Mouse (Mus musculus) liver, embryonic 15.5 days (tissue): ENCODE data around the gene Hnf1b. TPM values are rescaled to one million over a fixed set of nuclear protein-coding genes. Genes with fewer than 3 reads are reported as not detected.

Experiments
- ATAC-seq: fragments of 200-750 bp; cut with Nextera tagmentation; 2 replicates; pipeline ENCODE4 v1.8.0; 2017; ENCODE audit warnings: moderate number of reproducible peaks, mild to moderate bottlenecking, moderate library complexity; ENCODE audit not compliant: insufficient read depth
- H3K27ac ChIP-seq: fragments of 300-500 bp; sonication (generic); replicated peaks from 2 replicates; pipeline ENCODE4 v1.5.1; 2015; ENCODE audit warnings: mild to moderate bottlenecking, inconsistent platforms
- H3K27me3 ChIP-seq: fragments of 300-500 bp; sonication (generic); 2 replicates; pipeline ENCODE4 v1.6.1; 2015; ENCODE audit warnings: mild to moderate bottlenecking, inconsistent platforms
- H3K36me3 ChIP-seq: fragments of 300-500 bp; sonication (generic); replicated peaks from 2 replicates; pipeline ENCODE4 v1.6.1; 2015; ENCODE audit warnings: moderate library complexity, mild to moderate bottlenecking, inconsistent platforms
- H3K4me1 ChIP-seq: fragments of 300-500 bp; sonication (generic); replicated peaks from 2 replicates; pipeline ENCODE4 v1.6.1; 2015; ENCODE audit warnings: inconsistent platforms
- H3K4me2 ChIP-seq: fragments of 300-500 bp; sonication (generic); 2 replicates; pipeline ENCODE4 v1.6.1; 2015; ENCODE audit warnings: moderate library complexity, mild to moderate bottlenecking, inconsistent platforms
- H3K4me3 ChIP-seq: fragments of 300-500 bp; sonication (generic); replicated peaks from 2 replicates; pipeline ENCODE4 v1.5.1; 2015; ENCODE audit warnings: mild to moderate bottlenecking, inconsistent platforms
- H3K9ac ChIP-seq: fragments of 300-500 bp; sonication (generic); 2 replicates; pipeline ENCODE4 v1.6.1; 2015; ENCODE audit warnings: moderate library complexity, mild to moderate bottlenecking, inconsistent platforms
- H3K9me3 ChIP-seq: fragments of 300-500 bp; sonication (generic); replicated peaks from 2 replicates; pipeline ENCODE4 v1.6.1; 2016; ENCODE audit warnings: inconsistent platforms
- WGBS: fragments of 180-500 bp; shearing (Covaris S2); methylation state at CpG from one replicate; pipeline ENCODE4 v1.1.7; 2015; ENCODE audit warnings: mixed read lengths; ENCODE audit not compliant: insufficient replicate concordance; 5-methylcytosine and 5-hydroxymethylcytosine counted together
- polyA plus RNA-seq: library from polyadenylated mRNA; unstranded; fragments of >200 nt; fragmentation: Nextera tagmentation; extraction: Ambion mirVana; gene quantifications from 2 replicates; pipeline ENCODE4 v1.2.1, GENCODE M21; 2015

Hnf1b gene
- polyA plus RNA-seq, 1 experiment from 2014 or later, result 3.1 TPM

DNA sequence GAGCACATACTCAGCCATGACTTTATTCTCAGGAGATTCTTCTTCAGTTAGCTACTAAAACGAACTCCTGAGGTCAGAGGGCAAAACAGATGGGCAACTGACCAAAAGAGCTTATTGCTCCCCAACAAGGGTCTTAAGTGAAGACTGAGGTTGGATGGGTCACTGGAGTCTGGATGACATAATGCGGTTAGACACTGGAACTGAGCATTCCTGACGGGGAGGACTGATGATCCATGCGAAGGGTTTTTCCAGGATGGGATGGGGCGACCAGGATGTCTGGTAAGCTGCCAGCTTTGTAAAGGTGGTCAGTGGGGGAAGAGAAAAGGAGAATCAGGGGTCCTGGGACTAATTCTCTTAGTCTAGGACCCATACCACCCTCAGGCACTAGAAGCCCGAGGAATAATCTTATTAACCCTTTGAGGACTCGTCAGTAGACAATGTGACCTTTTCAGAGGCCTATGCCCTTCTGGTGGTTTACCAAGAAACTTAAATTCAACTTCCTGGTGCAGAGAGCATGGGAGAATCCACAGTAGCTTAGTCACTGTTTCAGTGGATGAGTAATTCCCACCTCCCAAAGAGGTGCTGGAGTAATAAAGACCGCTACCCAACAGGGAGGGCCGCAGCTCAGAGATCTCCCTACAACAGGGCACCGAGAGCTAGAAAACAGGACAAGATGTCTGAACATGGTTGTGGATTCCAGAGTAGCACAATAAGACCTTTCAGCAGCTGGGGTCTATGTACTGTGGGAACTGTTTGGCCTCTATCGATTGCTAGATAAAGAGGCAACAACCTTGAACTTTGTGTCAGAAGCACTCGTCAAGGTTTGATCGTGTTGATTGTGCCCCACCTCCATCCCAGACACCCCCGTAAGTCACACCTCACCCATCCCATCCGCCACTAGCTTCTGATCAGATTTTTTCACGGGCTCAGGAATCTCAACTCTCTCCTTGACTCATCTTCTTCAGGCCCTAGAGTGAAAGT is 46.9 kb downstream of the Hnf1b start:
- Histone ChIP-seq H3K27me3 (no peaks in the 10 kb centered on the region), H3K4me1 (peaks cover 4% of the 10 kb centered on the region; the same call in 1 of the 2 replicates), H3K4me2 (no peak overlapping the region), H3K36me3 (0 out of 2 replicates have a peak, but pooled peaks cover 5% of the 10 kb centered on the region), H3K9me3 (no peaks in the 10 kb centered on the region), H3K9ac (no peak overlapping the region), H3K4me3 (no peak overlapping the region), H3K27ac (no peak overlapping the region)
- WGBS, result 62% methylated on average over 16 of the region's 16 CpGs
- peak; percentile 31; the same call in 1 of the 2 replicates for ATAC-seq

DNA sequence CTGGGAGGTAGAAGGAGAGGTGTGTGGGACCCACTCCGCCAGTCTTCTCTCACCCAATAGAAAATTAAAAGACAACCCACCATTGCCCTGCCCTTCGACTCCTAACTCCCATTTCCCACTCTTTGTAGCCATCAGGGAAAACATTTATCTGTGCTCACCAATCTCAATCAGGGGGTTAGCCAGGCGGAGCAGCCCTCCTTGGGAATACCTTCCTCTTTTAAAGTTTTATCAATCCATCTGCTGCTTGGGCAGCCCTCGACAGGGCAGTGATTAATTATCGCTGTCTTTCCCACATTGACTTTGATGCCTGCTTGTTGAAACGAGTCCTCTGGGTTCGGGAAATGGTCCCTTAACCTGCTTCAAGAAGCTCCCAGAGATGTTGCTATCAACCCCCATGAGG is 47.7 kb downstream of the Hnf1b start:
- H3K4me2 ChIP-seq, result no peak overlapping the region
- H3K27ac ChIP-seq, result no peak overlapping the region
- H3K27me3 ChIP-seq, result no peaks in the 10 kb centered on the region
- 0 out of 2 replicates have a peak, but pooled peaks cover 5% of the 10 kb centered on the region for H3K36me3 ChIP-seq
- no peak overlapping the region for H3K4me3 ChIP-seq
- ATAC-seq, result no peak
- no peaks in the 10 kb centered on the region for H3K9me3 ChIP-seq
- H3K9ac ChIP-seq, result no peak overlapping the region
- H3K4me1 ChIP-seq, result peaks cover 4% of the 10 kb centered on the region; the same call in 1 of the 2 replicates
- WGBS, result 42% methylated on average over 7 of the region's 7 CpGs

DNA sequence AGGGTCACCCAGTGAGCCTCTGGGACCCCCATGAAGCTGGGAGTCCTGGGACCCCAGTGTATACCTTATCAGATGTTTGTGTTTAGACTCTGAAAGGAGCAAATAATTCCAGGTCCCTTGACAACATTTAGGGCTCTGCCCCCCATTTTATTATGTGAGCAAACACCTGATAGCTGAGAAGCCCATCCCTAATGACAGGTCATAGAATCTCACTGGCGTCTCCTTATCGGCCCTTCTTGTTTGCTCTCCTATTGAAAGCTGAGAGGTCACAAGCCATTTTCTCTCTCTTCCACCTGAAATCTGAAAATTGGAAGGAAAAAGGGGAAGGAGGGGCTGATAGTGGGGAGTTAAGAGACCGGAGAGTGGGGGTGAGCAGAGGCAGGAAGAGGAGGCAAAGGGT is 52.9 kb downstream of the Hnf1b start:
- Histone ChIP-seq H3K9me3 (no peaks in the 10 kb centered on the region), H3K4me3 (no peak overlapping the region), H3K36me3 (no peaks in the 10 kb centered on the region), H3K27me3 (no peaks in the 10 kb centered on the region), H3K27ac (no peak overlapping the region), H3K4me1 (peaks cover 8% of the 10 kb centered on the region; the same call in 1 of the 2 replicates), H3K4me2 (no peak overlapping the region), H3K9ac (no peak overlapping the region)
- WGBS, result 57% methylated on average over 3 of the region's 3 CpGs
- ATAC-seq, result no peak

DNA sequence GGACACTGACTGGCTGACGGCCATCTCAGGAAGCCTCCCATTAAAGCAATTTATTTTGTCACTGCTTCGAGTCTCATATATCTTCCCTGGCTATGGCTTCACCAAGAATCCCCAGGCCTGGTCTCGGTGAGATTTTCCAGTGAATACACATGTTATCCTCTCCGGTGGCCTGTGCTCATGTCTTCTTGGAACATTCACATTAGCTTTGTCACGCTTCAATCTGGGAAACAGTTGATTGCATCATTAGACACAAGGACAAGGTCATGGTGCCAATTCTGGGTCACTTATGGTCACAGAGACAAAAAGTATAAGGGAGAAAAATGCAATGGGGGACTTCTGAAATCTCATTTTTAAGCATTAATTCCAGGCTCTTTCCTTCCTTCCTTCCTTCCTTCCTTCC is 55.9 kb downstream of the Hnf1b start:
- Histone ChIP-seq H3K4me2 (no peak overlapping the region), H3K4me3 (no peak overlapping the region), H3K9ac (no peak overlapping the region), H3K27ac (no peak overlapping the region), H3K9me3 (no peaks in the 10 kb centered on the region), H3K36me3 (no peaks in the 10 kb centered on the region), H3K27me3 (no peaks in the 10 kb centered on the region), H3K4me1 (peaks cover 15% of the 10 kb centered on the region; the same call in 1 of the 2 replicates)
- WGBS, result 54% methylated on average over 5 of the region's 5 CpGs
- no peak for ATAC-seq

DNA sequence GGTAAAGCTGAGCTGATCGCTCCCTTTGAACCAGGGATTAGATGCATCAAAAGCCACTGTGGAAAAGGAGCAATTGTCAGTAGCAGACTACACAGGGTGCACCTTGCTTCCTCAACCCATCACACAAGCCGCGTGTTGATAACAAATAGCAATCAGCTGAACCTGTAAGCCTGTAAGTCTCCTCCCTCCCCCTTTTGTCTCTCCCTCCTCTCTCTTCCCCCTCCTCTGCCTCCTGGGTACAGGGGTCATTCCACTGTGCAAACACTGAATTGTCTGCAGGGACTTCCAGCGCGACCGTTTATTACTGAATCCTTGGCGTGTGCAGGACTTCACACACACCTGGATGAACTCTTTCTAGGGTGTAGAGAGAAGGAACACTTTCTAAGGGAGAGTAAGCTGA is 58.5 kb downstream of the Hnf1b start:
- H3K4me1 ChIP-seq, result peaks cover 15% of the 10 kb centered on the region; the same call in 1 of the 2 replicates
- H3K9me3 ChIP-seq, result no peaks in the 10 kb centered on the region
- WGBS, result 38% methylated on average over 7 of the region's 7 CpGs
- 0 out of 2 replicates have a peak overlapping the region, but pooled peaks have one; percentile 23 for H3K4me2 ChIP-seq
- H3K27me3 ChIP-seq, result no peaks in the 10 kb centered on the region
- no peak overlapping the region for H3K9ac ChIP-seq
- ATAC-seq, result peak; percentile 44; the same call in 1 of the 2 replicates
- H3K27ac ChIP-seq, result no peak overlapping the region
- H3K36me3 ChIP-seq, result no peaks in the 10 kb centered on the region
- H3K4me3 ChIP-seq, result no peak overlapping the region

DNA sequence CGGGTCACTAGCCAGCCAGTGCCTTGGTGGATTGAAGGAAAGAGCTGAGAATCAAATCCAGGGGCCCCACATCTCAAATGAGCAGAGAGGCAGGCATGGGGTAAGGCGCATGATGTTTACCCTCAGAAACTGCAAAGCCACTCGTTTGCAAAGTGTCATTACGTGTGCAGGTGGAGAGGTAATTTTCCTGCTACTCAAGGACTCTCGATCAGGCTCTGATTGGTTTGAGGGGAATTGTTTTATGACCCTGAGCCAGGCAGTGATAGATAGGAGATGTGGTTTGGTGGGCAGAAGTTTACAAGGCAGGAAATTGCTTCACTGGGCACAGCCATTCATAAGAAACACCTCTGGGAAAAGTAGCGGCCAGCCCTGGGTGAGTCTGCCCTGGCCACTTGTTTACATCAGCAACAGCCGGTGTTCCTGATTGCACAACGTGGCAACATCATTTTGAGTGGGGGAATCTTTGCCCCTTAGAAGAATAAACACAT is 64.0 kb downstream of the Hnf1b start:
- Histone ChIP-seq H3K4me3 (no peak overlapping the region), H3K9me3 (no peaks in the 10 kb centered on the region), H3K36me3 (no peaks in the 10 kb centered on the region), H3K4me1 (peaks cover 12% of the 10 kb centered on the region), H3K9ac (no peak overlapping the region), H3K27ac (peak overlapping the region; percentile 53; the same call in 1 of the 2 replicates), H3K27me3 (no peaks in the 10 kb centered on the region), H3K4me2 (no peak overlapping the region)
- peak; percentile 42; the same call in 1 of the 2 replicates for ATAC-seq
- 22% methylated on average over 8 of the region's 8 CpGs for WGBS

DNA sequence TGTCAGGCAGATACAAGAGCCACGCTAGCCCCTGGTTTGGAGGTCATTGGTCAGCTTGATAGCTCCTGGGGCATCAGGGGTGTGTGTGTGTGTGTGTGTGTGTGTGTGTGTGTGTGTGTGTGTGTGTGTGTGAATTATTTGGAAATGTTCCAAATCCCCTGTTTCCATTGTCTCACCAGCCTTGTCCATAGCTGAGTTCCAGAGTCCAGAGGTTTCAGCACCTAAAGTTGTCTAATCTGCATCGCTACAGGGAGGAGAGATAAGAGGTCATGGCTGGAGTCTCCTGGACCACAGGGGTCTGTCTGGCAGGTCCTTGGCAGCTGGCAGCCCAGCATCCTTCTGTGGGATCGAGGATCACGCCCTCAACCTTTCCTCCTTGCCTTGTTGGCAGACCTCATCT is 64.6 kb downstream of the Hnf1b start:
- Histone ChIP-seq H3K4me2 (no peak overlapping the region), H3K27ac (peak overlapping the region; percentile 53; the same call in 1 of the 2 replicates), H3K4me3 (no peak overlapping the region), H3K36me3 (no peaks in the 10 kb centered on the region), H3K27me3 (no peaks in the 10 kb centered on the region), H3K9me3 (no peaks in the 10 kb centered on the region), H3K4me1 (peaks cover 9% of the 10 kb centered on the region), H3K9ac (no peak overlapping the region)
- no peak for ATAC-seq
- WGBS, result 49% methylated on average over 4 of the region's 4 CpGs

DNA sequence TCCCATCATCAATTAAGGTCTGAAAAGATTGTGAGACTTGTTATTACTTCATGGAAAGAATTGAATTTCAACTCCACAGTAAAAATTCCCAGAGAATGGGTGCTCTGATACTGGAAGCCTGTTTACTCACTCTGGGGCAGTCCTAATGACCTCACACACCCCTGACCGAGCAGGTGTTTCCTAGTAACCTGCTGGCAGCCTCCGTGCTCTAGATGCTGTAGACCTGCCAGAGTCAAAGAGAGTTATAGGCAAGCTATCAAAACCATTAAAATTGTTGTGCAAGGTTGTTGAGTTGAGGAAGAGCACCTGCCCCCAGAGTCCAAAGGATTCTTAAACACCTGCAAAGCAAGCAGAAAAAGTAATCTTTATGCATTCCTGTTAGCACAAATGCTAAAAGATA is 72.7 kb downstream of the Hnf1b start:
- Histone ChIP-seq H3K4me1 (0 out of 2 replicates have a peak, but pooled peaks cover 3% of the 10 kb centered on the region), H3K36me3 (no peaks in the 10 kb centered on the region), H3K4me2 (no peak overlapping the region), H3K9me3 (no peaks in the 10 kb centered on the region), H3K27ac (no peak overlapping the region), H3K27me3 (no peaks in the 10 kb centered on the region), H3K9ac (no peak overlapping the region), H3K4me3 (no peak overlapping the region)
- no peak for ATAC-seq
- WGBS, result 59% methylated on average over 2 of the region's 2 CpGs

DNA sequence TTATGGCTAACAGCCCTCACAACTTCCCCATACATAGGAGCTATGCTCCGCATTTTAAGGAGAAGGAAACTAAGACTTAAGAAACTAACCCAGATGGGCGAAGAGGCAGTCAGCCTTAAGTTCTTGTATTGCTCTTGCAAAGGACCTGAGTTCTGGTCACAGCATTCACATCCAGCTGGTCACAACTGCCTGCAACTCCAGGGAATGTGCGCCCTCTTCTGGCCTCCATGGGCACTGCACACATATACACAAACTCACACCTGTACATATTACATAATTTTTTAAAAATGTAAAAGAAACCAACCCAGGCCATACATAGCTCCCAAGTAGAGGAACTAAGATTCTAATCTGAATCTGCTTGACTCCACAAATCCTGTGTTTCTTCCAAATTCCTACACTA is 77.2 kb downstream of the Hnf1b start:
- WGBS, result 50% methylated on average over 3 of the region's 3 CpGs
- Histone ChIP-seq H3K9ac (no peak overlapping the region), H3K9me3 (no peaks in the 10 kb centered on the region), H3K36me3 (no peaks in the 10 kb centered on the region), H3K27me3 (no peaks in the 10 kb centered on the region), H3K4me3 (no peak overlapping the region), H3K4me1 (0 out of 2 replicates have a peak, but pooled peaks cover 3% of the 10 kb centered on the region), H3K27ac (no peak overlapping the region), H3K4me2 (no peak overlapping the region)
- no peak for ATAC-seq

DNA sequence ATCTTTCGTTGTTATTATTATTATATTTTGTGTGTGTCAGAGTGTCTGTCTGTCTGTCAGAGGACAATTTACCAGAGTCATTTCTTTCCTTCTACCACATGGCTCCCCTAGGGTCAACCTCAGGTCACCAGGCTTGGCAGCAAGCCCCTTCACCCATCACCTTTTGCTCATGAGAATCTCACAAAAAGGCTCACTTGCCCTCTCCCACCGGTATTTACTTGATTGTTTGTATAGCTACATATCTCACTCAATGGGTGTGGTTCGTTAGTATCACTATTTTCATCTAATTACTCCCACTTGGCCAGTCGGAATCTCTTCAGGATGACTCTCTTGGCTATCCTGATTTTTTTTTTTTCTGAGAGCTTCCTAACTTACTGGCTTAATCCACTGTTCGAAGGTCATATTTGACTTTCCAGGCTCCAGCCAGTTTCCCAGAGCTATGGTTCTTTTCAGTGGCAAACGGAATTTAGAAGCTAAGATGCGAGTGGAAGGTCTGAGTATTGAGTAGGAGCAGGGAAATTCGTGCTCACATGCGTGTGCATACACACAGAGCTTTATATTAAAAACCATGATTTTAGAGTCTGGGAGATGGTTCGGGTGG is 82.7 kb downstream of the Hnf1b start:
- Histone ChIP-seq H3K36me3 (no peaks in the 10 kb centered on the region), H3K4me2 (no peak overlapping the region), H3K4me1 (no peaks in the 10 kb centered on the region), H3K27ac (peak overlapping the region; percentile 24; the same call in 1 of the 2 replicates), H3K9ac (no peak overlapping the region), H3K27me3 (no peaks in the 10 kb centered on the region; the same call in 1 of the 2 replicates), H3K9me3 (no peaks in the 10 kb centered on the region), H3K4me3 (no peak overlapping the region)
- no peak for ATAC-seq
- 50% methylated on average over 10 of the region's 10 CpGs for WGBS

DNA sequence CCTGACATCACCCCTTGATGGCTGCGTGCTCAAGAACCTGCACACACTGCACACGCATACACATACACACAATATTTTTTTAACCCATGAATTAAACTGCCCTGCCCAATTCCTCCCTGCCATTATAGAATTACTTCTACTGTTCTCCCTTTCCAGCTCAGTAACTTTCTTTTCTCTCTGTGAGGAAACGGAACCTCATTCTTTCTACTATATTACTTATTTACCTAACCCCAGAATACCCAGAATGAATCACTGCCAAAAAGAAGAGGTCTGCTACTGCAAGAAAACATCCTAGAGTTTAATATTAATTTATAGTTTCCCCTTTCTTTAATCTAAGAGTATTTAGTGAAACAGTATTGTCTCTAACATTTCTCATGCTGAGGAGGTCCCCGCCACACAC is 83.5 kb downstream of the Hnf1b start:
- peaks cover 5% of the 10 kb centered on the region for H3K27me3 ChIP-seq
- no peaks in the 10 kb centered on the region for H3K9me3 ChIP-seq
- H3K4me2 ChIP-seq, result no peak overlapping the region
- no peaks in the 10 kb centered on the region for H3K36me3 ChIP-seq
- WGBS, result 73% methylated on average over 4 of the region's 4 CpGs
- H3K9ac ChIP-seq, result no peak overlapping the region
- H3K4me3 ChIP-seq, result no peak overlapping the region
- H3K4me1 ChIP-seq, result no peaks in the 10 kb centered on the region
- ATAC-seq, result no peak
- peak overlapping the region; percentile 24; the same call in 1 of the 2 replicates for H3K27ac ChIP-seq
